Mouse (Mus musculus) adrenal gland, adult 18-20 months (tissue): ENCODE measurements around the gene Plcl1. TPM values are rescaled to one million over a fixed set of nuclear protein-coding genes. Genes with fewer than 3 reads are reported as not detected.

Experiments used
- DNase-seq, 2 experiments: peaks; one replicate each; pipeline ENCODE4 v3.0.0; 2021 to 2022; ENCODE audit warnings: low spot score in 2 of 2
- total RNA-seq, 2 experiments: library from RNA; stranded (reverse); gene quantifications; 1 replicate in 1 of 2; 2 replicates in 1 of 2; pipeline ENCODE4 v1.2.3; 2021

The Plcl1 gene
- total RNA-seq, 2 experiments from 2014 or later, result 4.1 to 4.5 TPM

- no peak for DNase-seq
Observed at GRCm38 (mm10) chr1:55700016-55700415, 294.3 kb downstream of the Plcl1 start.

- DNase-seq, result no peak
Observed at GRCm38 (mm10) chr1:55700726-55701125, 295.0 kb downstream of the Plcl1 start.

- no peak for DNase-seq
Observed at GRCm38 (mm10) chr1:55701601-55702000, 295.9 kb downstream of the Plcl1 start.

- no peak for DNase-seq
Observed at GRCm38 (mm10) chr1:55702106-55702505, 296.4 kb downstream of the Plcl1 start.

GRCm38 (mm10) chr1:55704707-55705106 lies 299.0 kb downstream of the Plcl1 start:
- DNase-seq, result no peak

GRCm38 (mm10) chr1:55705173-55705572 lies 299.5 kb downstream of the Plcl1 start:
- no peak for DNase-seq

GRCm38 (mm10) chr1:55705756-55706155 lies 300.0 kb downstream of the Plcl1 start:
- DNase-seq, result no peak

- no peak for DNase-seq
Observed at GRCm38 (mm10) chr1:55706933-55707332, 301.2 kb downstream of the Plcl1 start.

GRCm38 (mm10) chr1:55717283-55717803 lies 311.6 kb downstream of the Plcl1 start:
- no peak for DNase-seq

- DNase-seq, result no peak
Observed at GRCm38 (mm10) chr1:55725428-55725827, 319.7 kb downstream of the Plcl1 start.

- no peak for DNase-seq
Observed at GRCm38 (mm10) chr1:55729332-55729731, 323.6 kb downstream of the Plcl1 start.

GRCm38 (mm10) chr1:55732951-55733350 lies 327.2 kb downstream of the Plcl1 start:
- no peak for DNase-seq

GRCm38 (mm10) chr1:55736054-55736740 lies 330.5 kb downstream of the Plcl1 start:
- peak; percentile 76 to 84 for DNase-seq

- DNase-seq, result no peak
Observed at GRCm38 (mm10) chr1:55736762-55737288, 331.1 kb downstream of the Plcl1 start.

- DNase-seq, result no peak
Observed at GRCm38 (mm10) chr1:55738746-55739365, 333.1 kb downstream of the Plcl1 start.

GRCm38 (mm10) chr1:55741885-55742284 lies 336.2 kb downstream of the Plcl1 start:
- DNase-seq, result no peak

GRCm38 (mm10) chr1:55748516-55748915 lies 342.8 kb downstream of the Plcl1 start:
- no peak for DNase-seq

GRCm38 (mm10) chr1:55749770-55750169 lies 344.0 kb downstream of the Plcl1 start:
- DNase-seq, result no peak

GRCm38 (mm10) chr1:55755742-55756141 lies 350.0 kb downstream of the Plcl1 start:
- DNase-seq, result peak; percentile 63 to 66

- no peak for DNase-seq
Observed at GRCm38 (mm10) chr1:55762284-55762683, 356.6 kb downstream of the Plcl1 start.

GRCm38 (mm10) chr1:55763171-55763570 lies 357.4 kb downstream of the Plcl1 start:
- no peak for DNase-seq

- no peak for DNase-seq
Observed at GRCm38 (mm10) chr1:55766743-55767142, 361.0 kb downstream of the Plcl1 start.
